Mouse (Mus musculus) liver, embryonic 14.5 days (tissue): ENCODE data around the gene Atg16l2. TPM values are rescaled to one million over a fixed set of nuclear protein-coding genes. Genes with fewer than 3 reads are reported as not detected.

ENCODE experiments used
- ATAC-seq: fragments of 200-750 bp; cut with Nextera tagmentation; 2 replicates; pipeline ENCODE4 v1.8.0; 2017; ENCODE audit warnings: moderate number of reproducible peaks, mild to moderate bottlenecking, moderate library complexity; ENCODE audit not compliant: insufficient read depth
- DNase-seq, 3 experiments: peaks; one replicate each; pipeline ENCODE4 v3.0.0-alpha.2; 2012 to 2013; ENCODE audit warnings: low read depth in 3 of 3, low spot score in 3 of 3
- H3K27ac ChIP-seq: fragments of 300-500 bp; sonication (generic); 2 replicates; pipeline ENCODE4 v1.5.1; 2014; ENCODE audit warnings: moderate library complexity, mild to moderate bottlenecking, control low read depth, inconsistent platforms
- H3K27me3 ChIP-seq: fragments of 300-500 bp; sonication (generic); 2 replicates; pipeline ENCODE4 v1.6.1; 2014; ENCODE audit warnings: mild to moderate bottlenecking, low read length, moderate library complexity; ENCODE audit not compliant: control insufficient read depth, insufficient read depth
- H3K36me3 ChIP-seq: fragments of 300-500 bp; sonication (generic); replicated peaks from 2 replicates; pipeline ENCODE4 v1.6.1; 2014; ENCODE audit warnings: low read depth; ENCODE audit not compliant: control insufficient read depth, insufficient read depth
- H3K4me1 ChIP-seq, 2 experiments: fragments of 200-500 bp in 1 of 2; fragments of 300-500 bp in 1 of 2; sonication (generic) in 1 of 2; replicated peaks; 2 replicates each; pipeline ENCODE4 v1.6.1; 2012 to 2014; ENCODE audit warnings: antibody characterized with exemption in 1 of 2, inconsistent platforms in 1 of 2, low read length in 1 of 2; ENCODE audit not compliant: control insufficient read depth in 2 of 2, insufficient read depth in 2 of 2
- H3K4me2 ChIP-seq: fragments of 300-500 bp; sonication (generic); 2 replicates; pipeline ENCODE4 v1.6.1; 2014; ENCODE audit warnings: low read depth, mild to moderate bottlenecking, control low read depth, moderate library complexity
- H3K4me3 ChIP-seq, 2 experiments: fragments of 200-500 bp in 1 of 2; fragments of 300-500 bp in 1 of 2; sonication (generic) in 1 of 2; 2 replicates each; pipeline ENCODE4 v1.5.1; 2012 to 2014; ENCODE audit warnings: low read depth in 2 of 2, low read length in 2 of 2, mild to moderate bottlenecking in 2 of 2, control low read depth in 1 of 2, inconsistent platforms in 1 of 2, moderate library complexity in 1 of 2; ENCODE audit not compliant: insufficient read depth in 1 of 2
- H3K9ac ChIP-seq: fragments of 300-500 bp; sonication (generic); replicated peaks from 2 replicates; pipeline ENCODE4 v1.6.1; 2014; ENCODE audit warnings: mild to moderate bottlenecking, control low read depth, moderate library complexity
- H3K9me3 ChIP-seq: fragments of 300-500 bp; sonication (generic); 2 replicates; pipeline ENCODE4 v1.6.1; 2016; ENCODE audit warnings: low read length, mixed read lengths; ENCODE audit not compliant: control insufficient read depth
- CTCF ChIP-seq: IDR thresholded peaks from 2 replicates; pipeline ENCODE4 v1.5.1; 2016; ENCODE audit warnings: antibody characterized with exemption, low read depth, control low read depth
- EP300 ChIP-seq: IDR thresholded peaks from 2 replicates; pipeline ENCODE4 v1.6.1; 2016; ENCODE audit warnings: antibody characterized with exemption, low read depth
- WGBS: fragments of 180-500 bp; shearing (Covaris S2); extraction: QIAGEN DNeasy Blood & Tissue Kit; methylation state at CpG from one replicate; pipeline ENCODE4 v1.1.7; 2014; ENCODE audit not compliant: insufficient replicate concordance; 5-methylcytosine and 5-hydroxymethylcytosine counted together
- polyA plus RNA-seq, 2 experiments: library from polyadenylated mRNA; depleted of rRNA in 1 of 2; stranded (reverse) in 1 of 2; unstranded in 1 of 2; fragments of >200 nt; fragmentation: Nextera tagmentation in 1 of 2; extraction: Ambion mirVana in 1 of 2; gene quantifications; 2 replicates each; pipeline versions ENCODE4 v1.2.1 to v1.2.3; 2012 to 2014

Atg16l2 gene
- polyA plus RNA-seq, 2 experiments: 1.8 to 3.1 TPM

- WGBS: 72% methylated on average over 4 of the region's 4 CpGs
- H3K4me2 ChIP-seq: no peak overlapping the region
- H3K36me3 ChIP-seq: no peaks in the 10 kb centered on the region
- no peaks in the 10 kb centered on the region for H3K9me3 ChIP-seq
- peaks cover 0 to 2% of the 10 kb centered on the region in 2 experiments; a peak in 1 of 4 replicates for H3K4me1 ChIP-seq
- H3K27ac ChIP-seq: no peak overlapping the region
- DNase-seq (no peak), ATAC-seq (no peak)
- H3K4me3 ChIP-seq: no peak overlapping the region
- TF ChIP-seq CTCF (no peak), EP300 (no peak)
- H3K27me3 ChIP-seq: no peaks in the 10 kb centered on the region
- H3K9ac ChIP-seq: no peak overlapping the region
These were observed 40.0 kb downstream of the Atg16l2 start for GRCm38 (mm10) chr7:101261941-101262546.

GRCm38 (mm10) chr7:101258482-101258881 is 43.6 kb downstream of the Atg16l2 start:
- ATAC-seq: no peak
- no peak overlapping the region for H3K9ac ChIP-seq
- no peak overlapping the region for H3K27ac ChIP-seq

DNA sequence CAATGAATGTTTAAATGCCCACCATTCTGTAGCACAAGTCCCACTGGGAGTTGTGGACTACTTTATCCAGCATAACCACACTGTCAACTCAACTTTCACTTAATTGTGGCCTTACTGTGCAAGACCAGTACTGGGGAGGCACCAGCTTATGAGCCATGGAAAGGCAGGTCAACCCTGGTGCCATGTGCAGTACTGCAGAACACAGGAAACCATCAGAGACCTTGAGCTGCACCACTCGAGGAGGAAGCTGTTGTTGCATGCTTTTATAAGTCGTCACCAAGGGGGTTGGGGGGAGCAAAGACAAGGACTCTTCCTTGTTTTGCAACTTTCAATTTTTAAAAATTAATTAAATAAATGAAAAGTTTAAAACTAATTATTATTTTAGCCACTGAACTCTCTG is 49.0 kb downstream of the Atg16l2 start:
- Histone ChIP-seq H3K9ac (no peak overlapping the region), H3K9me3 (no peaks in the 10 kb centered on the region), H3K4me2 (no peak overlapping the region), H3K27ac (no peak overlapping the region), H3K27me3 (no peaks in the 10 kb centered on the region), H3K4me3 (no peak overlapping the region), H3K36me3 (no peaks in the 10 kb centered on the region), H3K4me1 (no peaks in the 10 kb centered on the region)
- no peak for TF ChIP-seq EP300
- no peak for TF ChIP-seq CTCF
- DNase-seq (no peak), ATAC-seq (no peak)
- WGBS: 22% methylated on average over 2 of the region's 2 CpGs

More at GRCm38 (mm10) chr7:101258482-101258881, 43.6 kb downstream of the Atg16l2 start:
- no peak for DNase-seq
- TF ChIP-seq EP300 (no peak), CTCF (no peak)
- no peaks in the 10 kb centered on the region for H3K36me3 ChIP-seq
- no peaks in the 10 kb centered on the region for H3K4me1 ChIP-seq
- no peaks in the 10 kb centered on the region for H3K27me3 ChIP-seq
- H3K4me2 ChIP-seq: no peak overlapping the region
- no peak overlapping the region for H3K4me3 ChIP-seq
- H3K9me3 ChIP-seq: no peaks in the 10 kb centered on the region

GRCm38 (mm10) chr7:101249173-101249572 is 52.9 kb downstream of the Atg16l2 start:
- H3K4me1 ChIP-seq: no peaks in the 10 kb centered on the region
- H3K36me3 ChIP-seq: no peaks in the 10 kb centered on the region
- TF ChIP-seq CTCF (no peak), EP300 (no peak)
- ATAC-seq: no peak
- no peak overlapping the region for H3K9ac ChIP-seq
- no peak overlapping the region for H3K27ac ChIP-seq
- no peak for DNase-seq
- H3K4me2 ChIP-seq: no peak overlapping the region
- no peaks in the 10 kb centered on the region for H3K9me3 ChIP-seq
- no peak overlapping the region for H3K4me3 ChIP-seq
- H3K27me3 ChIP-seq: no peaks in the 10 kb centered on the region
- WGBS: 51% methylated on average over 2 of the region's 2 CpGs

DNA sequence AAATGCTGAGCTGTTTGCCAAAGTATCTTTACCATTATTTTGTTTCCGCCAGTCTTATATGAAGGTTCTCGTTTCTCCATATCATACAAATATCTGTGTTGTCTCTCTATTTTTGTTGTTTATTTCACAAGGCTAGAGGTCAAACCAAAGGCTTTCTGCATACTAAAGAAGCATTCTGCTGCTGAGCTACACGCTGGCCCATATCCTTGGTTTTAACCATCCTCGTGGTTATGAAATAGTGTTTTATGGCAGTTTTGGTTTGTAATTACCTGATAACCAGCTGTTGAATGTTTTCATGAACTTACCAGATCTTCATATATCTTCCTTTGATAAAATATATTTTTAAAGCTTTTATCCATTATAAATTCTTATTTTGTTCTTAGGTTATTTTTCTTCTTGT is 53.3 kb downstream of the Atg16l2 start:
- WGBS: 70% methylated on average over 4 of the region's 4 CpGs
- H3K27ac ChIP-seq: no peak overlapping the region
- H3K9ac ChIP-seq: no peak overlapping the region
- no peaks in the 10 kb centered on the region for H3K9me3 ChIP-seq
- DNase-seq (no peak), ATAC-seq (no peak)
- H3K27me3 ChIP-seq: no peaks in the 10 kb centered on the region
- no peak overlapping the region for H3K4me3 ChIP-seq
- no peaks in the 10 kb centered on the region for H3K36me3 ChIP-seq
- no peak overlapping the region for H3K4me2 ChIP-seq
- TF ChIP-seq EP300: no peak
- TF ChIP-seq CTCF: no peak
- no peaks in the 10 kb centered on the region for H3K4me1 ChIP-seq
